Mouse (Mus musculus): ENCODE results near the gene Grb10. TPM values are rescaled to one million over a fixed set of nuclear protein-coding genes. Genes with fewer than 3 reads are reported as not detected.

Grb10 gene
- total RNA-seq, 1 experiment from 2014 or later = not detected

DNA sequence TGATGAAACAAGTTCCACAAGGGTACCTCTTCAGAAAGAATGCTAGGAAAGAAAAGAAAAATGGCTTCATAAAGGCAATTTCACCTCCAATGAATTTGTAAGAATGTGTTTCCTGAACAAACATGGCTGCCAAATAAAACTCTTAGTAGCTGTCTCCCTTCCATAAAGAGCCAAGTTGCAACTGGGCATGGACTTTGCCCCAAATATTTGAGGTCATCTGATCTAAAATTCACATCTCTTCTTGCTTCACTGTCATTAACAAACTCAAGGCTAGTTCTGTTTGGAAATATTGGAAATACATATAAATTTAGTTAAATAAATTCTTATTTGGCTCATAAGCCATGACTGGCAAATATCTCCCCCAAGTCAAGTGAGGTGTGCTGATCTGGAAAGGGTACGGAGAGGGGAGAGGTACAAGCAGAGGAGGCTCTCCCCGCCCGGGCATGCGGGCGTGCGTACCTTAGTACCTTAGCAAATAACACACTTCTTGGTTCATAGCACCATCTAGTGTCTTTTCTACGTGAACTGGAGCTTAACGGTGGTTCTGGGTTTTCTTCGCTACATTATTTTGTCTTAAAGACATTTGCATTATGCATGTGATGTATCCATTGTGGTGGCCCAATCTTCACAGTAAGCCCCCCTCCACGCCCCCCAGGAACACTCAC lies 63.8 kb downstream of the Grb10 start:
- no peak for ATAC-seq (replicated peaks; ENCODE audit: insufficient number of reproducible peaks, low FRiP score, low TSS enrichment, poor library complexity, severe bottlenecking)

DNA sequence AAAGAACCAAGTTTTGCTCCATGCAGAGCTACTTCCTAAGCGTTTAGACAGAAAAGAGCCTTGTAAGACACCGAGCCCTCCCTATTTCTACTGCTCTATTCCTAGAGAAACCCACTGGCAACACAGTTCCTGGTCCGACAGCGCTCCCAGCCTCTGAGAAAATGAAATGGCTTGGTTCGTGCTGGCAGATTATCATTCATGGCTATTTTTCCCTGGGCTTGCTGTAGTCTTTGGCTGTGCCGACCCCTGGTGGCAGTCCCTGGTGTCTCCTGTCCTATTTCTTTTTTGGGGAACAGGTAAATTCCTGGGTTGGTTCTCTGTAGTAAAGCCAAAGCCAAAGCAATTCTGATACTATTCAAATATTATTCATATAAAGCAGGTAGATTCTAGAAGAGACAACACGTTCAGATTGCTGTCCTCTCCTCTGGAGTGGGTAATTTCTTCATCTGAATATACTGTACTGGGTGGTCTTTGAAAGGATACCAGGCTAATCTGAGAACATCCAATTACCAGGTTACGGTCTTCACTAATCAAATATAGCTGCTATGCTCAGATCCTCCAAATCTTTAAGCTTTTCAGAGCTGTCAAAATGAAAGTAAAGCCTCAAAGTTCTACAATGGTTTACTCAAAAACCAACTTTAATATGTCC lies 65.0 kb downstream of the Grb10 start:
- no peak for ATAC-seq (replicated peaks; ENCODE audit: insufficient number of reproducible peaks, low FRiP score, low TSS enrichment, poor library complexity, severe bottlenecking)

DNA sequence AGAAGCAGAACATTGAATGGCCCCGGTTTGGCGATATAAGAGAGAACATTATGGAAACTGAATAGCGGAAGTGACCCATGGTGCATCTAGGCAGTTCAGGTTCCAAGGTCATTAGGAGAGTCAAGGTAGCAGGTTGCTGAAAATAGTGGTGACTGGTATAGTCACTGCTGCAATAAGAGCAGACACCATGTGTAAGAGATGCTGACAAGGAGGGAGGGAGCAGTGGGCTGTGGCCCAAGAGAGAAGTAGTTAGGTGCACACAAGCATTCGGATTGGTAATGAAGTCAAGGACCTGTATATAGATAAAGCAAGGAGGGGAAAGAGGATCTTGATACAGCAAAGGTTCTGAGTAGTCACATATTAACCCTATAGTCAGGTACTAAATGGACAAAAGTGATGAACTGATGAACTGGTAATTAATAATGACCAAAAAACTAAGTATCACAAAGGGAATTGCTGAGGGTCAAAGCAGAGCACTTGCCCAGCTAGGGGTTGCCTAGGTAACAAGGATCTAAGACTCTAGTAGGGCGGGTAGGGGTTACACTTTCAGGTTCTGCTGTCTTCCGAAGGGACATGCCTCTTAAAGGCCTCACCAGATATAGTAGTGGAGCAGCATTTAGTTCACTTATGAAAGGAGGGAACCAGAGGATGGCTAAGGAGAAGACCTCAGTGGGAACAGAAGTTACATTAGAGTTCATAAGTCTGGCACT lies 65.9 kb downstream of the Grb10 start:
- ATAC-seq (replicated peaks; ENCODE audit: insufficient number of reproducible peaks, low FRiP score, low TSS enrichment, poor library complexity, severe bottlenecking) = no peak

DNA sequence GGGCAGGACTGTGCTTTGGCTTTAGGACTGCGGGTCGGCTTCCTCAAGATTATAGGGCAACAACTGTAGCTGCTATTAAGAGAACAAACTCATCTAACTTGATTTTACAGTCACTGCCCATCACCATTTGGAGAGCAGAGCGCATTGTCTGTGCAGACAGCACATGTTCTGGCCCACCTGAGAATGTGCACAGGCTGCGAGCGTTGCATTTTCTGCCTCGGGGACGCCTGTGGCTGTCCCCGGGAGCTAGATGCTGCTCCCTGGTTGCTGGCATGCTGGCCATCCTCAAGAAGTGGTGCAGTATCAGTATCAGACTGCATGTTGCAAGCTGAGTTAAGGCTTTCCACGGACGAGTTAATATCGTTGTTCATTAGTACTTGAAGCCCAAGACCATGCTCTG lies 68.2 kb downstream of the Grb10 start:
- ATAC-seq (replicated peaks; ENCODE audit: insufficient number of reproducible peaks, low FRiP score, low TSS enrichment, poor library complexity, severe bottlenecking) = no peak

DNA sequence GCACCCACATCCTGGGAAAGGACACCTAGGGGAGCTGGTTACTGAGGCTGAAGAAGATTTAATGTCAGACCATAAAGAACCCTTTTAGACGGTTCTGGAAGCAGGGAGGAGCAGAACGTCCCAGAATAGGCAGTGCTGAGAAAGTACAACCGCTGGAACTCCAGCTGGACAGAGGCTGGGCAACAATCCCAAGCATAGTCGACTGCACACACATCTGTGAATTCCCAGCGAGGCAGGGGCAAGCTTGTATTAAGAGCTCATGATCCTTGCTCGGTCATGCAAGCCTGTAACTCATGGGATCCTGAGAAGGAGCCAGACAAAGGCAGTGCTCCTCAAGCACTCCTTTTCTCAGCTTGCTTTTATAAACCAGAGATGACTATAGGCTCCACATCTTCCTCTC lies 69.7 kb downstream of the Grb10 start:
- ATAC-seq (replicated peaks; ENCODE audit: insufficient number of reproducible peaks, low FRiP score, low TSS enrichment, poor library complexity, severe bottlenecking) = no peak

GRCm38 (mm10) chr11:11967519-11967918 lies 71.0 kb downstream of the Grb10 start:
- no peak for ATAC-seq (replicated peaks; ENCODE audit: insufficient number of reproducible peaks, low FRiP score, low TSS enrichment, poor library complexity, severe bottlenecking)

DNA sequence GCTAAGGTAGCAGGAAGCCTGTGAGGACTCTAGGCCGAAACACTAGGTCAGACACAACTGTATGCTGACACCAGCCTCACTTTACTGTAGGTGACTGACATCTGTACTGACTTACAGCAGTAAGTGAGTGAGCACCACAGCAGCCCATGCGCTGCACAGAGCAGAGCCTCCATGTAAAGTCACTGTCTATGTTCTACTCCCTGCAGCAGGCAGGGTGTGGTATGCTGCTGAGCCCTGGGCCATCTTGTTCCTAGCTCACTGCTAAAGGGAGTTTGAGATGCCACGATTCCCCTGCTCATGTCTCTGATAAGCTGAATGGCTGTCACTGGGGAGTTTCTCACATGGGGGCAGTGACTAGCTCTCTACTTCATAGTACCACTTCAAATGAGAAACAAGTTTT lies 72.3 kb downstream of the Grb10 start:
- no peak for ATAC-seq (replicated peaks; ENCODE audit: insufficient number of reproducible peaks, low FRiP score, low TSS enrichment, poor library complexity, severe bottlenecking)

- no peak for ATAC-seq (replicated peaks; ENCODE audit: insufficient number of reproducible peaks, low FRiP score, low TSS enrichment, poor library complexity, severe bottlenecking)
Observed at GRCm38 (mm10) chr11:11965501-11966125, 72.9 kb downstream of the Grb10 start.

DNA sequence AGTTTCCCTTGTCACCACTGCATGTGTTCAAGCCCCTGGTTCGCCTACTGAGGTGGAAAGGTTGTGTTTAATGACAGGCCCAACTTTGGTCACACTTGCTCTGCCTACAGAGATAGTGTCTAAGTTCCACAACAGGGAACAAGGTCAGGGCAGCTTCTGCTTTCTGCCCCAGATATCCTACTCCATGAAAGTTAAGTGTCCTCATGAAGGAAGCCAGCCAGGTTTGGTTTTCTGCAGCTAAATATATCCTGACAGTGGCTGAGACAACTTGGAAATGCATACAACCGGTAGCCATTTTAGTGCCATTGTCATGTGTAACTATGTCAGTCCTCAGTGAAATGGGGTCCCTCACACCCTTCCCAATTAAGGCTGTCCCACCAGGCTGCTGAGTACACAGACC lies 73.8 kb downstream of the Grb10 start:
- no peak for ATAC-seq (replicated peaks; ENCODE audit: insufficient number of reproducible peaks, low FRiP score, low TSS enrichment, poor library complexity, severe bottlenecking)

DNA sequence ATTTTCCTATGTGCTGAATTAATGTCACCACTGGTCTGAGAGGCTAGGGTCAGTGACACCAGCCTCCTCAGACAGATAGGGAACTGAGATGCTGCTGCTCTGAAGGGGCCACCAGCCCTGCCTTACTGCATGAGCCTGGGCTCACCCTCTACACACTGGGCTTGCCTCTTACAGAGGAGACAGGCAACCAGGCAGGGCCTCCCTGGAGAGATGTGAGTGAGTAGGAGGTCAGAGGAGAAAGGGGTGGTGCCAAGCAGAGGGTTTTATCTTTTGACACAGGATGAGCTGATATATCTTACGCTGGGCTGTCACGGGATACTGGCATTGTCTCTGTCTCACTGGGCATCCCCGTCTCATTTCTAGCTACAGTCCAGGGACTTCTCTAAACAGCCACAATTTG lies 74.9 kb downstream of the Grb10 start:
- no peak for ATAC-seq (replicated peaks; ENCODE audit: insufficient number of reproducible peaks, low FRiP score, low TSS enrichment, poor library complexity, severe bottlenecking)

DNA sequence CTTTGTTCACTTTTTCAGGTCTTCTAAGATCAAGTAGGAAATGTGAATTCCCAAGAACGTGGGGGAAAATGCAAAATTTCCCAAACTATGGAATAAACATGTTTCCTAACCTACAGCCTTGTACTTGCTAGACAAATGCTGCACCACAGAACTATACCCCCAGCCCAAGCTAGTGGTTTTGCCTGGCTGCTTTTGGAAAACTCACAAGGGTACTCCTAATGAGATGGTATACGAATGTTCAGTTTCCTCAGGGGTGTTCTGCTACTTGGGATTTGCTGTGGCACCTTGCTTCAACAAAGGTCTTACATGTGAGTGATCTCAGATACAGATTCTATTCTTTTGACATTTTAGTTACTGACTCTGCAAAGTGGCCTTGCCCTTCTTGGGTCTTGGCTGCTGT lies 75.4 kb downstream of the Grb10 start:
- no peak for ATAC-seq (replicated peaks; ENCODE audit: insufficient number of reproducible peaks, low FRiP score, low TSS enrichment, poor library complexity, severe bottlenecking)

DNA sequence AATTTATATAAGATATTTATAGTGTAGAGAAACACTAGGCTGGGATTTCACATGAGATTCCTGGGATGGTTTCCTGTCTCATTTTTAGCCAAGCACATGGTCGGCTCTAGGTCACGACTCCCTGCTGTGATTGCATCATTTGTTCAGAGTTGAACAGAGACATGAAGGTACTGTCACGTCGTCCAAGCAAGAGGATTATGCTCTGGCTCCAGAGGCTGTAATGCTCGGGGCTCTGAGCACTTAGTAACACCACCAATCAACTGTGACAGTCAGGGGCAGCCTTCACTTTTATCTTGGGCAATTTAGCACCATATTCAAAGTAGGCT lies 75.9 kb downstream of the Grb10 start:
- no peak for ATAC-seq (replicated peaks; ENCODE audit: insufficient number of reproducible peaks, low FRiP score, low TSS enrichment, poor library complexity, severe bottlenecking)

- no peak for ATAC-seq (replicated peaks; ENCODE audit: insufficient number of reproducible peaks, low FRiP score, low TSS enrichment, poor library complexity, severe bottlenecking)
Observed at GRCm38 (mm10) chr11:11961917-11962628, 76.4 kb downstream of the Grb10 start.

- no peak for ATAC-seq (replicated peaks; ENCODE audit: insufficient number of reproducible peaks, low FRiP score, low TSS enrichment, poor library complexity, severe bottlenecking)
Observed at GRCm38 (mm10) chr11:11960858-11961257, 77.6 kb downstream of the Grb10 start.

DNA sequence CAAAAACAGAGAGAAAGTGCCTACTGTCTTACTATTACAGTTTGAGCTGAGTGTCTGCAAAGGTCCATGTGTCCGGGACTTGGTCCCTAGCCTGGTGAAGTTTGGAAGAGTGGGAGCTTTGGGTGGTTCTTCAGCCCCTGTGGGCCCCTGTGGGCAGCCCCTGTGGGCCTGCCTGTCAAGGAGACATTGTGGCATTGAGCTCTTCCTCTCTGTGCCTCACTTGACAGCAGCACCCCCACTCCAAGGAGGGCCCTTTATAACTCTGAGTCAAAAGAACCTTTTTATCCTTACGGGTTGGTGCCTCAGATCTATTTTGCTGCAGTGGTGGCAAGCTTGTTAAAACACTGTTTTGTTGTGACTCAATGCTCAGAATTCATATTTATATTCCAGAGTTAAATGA lies 78.3 kb downstream of the Grb10 start:
- no peak for ATAC-seq (replicated peaks; ENCODE audit: insufficient number of reproducible peaks, low FRiP score, low TSS enrichment, poor library complexity, severe bottlenecking)

GRCm38 (mm10) chr11:11958479-11958878 lies 80.0 kb downstream of the Grb10 start:
- no peak for ATAC-seq (replicated peaks; ENCODE audit: insufficient number of reproducible peaks, low FRiP score, low TSS enrichment, poor library complexity, severe bottlenecking)

DNA sequence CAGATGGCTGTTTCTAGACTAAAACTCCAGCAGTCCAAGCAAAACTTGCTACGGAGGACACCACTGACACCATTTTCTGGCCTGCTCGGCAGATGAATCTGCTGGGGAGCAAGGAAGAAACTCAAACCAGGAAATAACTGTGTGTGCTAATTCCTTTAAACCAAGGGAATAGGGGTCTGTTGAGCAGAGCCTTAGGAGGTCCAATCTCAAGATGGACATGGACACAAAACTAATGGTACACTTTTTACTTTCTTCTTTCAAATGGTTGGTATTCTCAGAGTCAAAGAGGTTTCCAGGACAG lies 80.5 kb downstream of the Grb10 start:
- no peak for ATAC-seq (replicated peaks; ENCODE audit: insufficient number of reproducible peaks, low FRiP score, low TSS enrichment, poor library complexity, severe bottlenecking)

DNA sequence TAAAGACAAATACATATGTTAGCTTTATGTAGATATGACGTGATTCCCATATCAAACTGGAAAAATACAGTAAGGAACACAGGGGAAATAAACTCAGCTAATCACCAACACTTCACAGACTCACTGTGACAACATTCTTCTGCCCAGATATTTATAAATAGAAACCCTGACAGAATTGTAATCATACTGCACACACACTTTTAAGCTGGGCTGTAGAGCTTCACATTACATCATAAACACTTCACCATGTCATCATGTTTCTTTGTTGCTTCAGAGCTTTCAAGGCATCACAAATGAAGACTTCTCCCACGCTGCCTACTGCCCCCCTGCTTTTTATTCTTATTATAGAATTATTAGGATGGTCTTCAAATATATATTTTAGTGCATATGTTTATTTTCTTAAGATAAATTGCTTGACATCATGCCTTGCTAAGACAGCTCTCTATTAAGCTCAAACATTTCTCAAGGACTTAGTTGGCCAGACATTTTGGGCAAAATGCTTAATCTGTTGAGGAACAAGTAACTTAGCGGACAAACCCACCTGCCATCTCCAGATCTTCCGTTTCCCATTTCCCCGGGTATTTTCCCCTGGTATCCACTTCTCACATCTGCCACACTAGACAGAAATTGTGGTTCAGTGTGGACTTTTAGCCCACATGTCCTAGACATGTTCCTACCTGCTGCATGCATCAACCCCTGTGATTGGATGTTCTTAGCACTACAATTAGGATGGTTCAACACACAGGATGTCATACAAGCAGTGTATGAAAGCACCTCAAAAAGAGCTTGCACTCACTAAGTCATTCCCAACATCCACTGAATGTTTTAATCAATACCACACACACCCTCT lies 81.0 kb downstream of the Grb10 start:
- no peak for ATAC-seq (replicated peaks; ENCODE audit: insufficient number of reproducible peaks, low FRiP score, low TSS enrichment, poor library complexity, severe bottlenecking)

GRCm38 (mm10) chr11:11955783-11956182 lies 82.7 kb downstream of the Grb10 start:
- ATAC-seq (replicated peaks; ENCODE audit: insufficient number of reproducible peaks, low FRiP score, low TSS enrichment, poor library complexity, severe bottlenecking) = no peak
